Mouse (Mus musculus) embryo, embryonic 10.5 days (tissue): ENCODE results near the gene Prpf4.

Source experiments
- DNase-seq: peaks from one replicate; pipeline ENCODE4 v3.0.0-alpha.2; 2015; ENCODE audit warnings: low spot score

Gene Prpf4

DNA sequence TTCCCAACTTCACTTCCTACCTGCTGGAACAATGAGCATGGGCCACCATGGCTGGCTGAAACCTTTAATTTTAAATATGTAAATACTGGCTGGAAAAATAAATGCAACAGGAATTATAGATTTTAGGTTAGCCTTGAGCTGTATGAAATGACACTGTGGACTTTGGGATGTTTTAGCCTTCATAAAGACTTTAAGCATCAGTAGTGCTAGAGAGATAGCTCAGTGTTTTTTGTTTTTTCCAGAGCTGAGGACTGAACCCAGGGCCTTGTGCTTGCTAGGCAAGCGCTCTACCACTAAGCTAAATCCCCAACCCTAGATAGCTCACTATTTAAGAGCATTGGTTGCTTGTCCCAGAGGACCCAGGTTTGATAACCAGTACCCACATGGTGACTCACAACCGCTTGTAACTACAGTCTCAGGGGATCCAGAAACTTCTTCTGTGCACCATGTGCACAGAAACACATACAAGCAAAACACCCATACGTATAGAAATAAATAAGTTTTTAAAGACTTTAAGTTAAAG is 28.7 kb downstream of the Prpf4 start:
- no peak for DNase-seq

DNA sequence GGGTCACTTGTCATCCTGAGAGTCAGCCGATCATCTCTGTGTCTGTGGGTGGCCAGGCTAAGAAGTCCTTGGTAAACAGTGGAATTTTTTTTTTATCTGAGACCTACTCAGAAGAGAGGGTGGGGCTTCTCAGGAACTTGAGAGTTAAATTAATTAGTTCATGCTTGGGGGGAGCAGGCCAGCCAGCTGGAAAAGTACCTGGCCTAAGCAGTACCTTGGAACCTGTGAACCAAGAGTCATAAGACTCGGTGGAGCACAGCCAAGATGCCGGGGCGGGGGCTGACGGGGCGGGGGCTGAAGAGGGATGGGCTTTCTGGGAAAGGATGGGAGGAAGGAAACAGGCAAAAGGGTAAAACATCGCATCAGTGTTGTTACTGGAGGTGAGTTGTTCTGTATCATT is 29.3 kb downstream of the Prpf4 start:
- no peak for DNase-seq

DNA sequence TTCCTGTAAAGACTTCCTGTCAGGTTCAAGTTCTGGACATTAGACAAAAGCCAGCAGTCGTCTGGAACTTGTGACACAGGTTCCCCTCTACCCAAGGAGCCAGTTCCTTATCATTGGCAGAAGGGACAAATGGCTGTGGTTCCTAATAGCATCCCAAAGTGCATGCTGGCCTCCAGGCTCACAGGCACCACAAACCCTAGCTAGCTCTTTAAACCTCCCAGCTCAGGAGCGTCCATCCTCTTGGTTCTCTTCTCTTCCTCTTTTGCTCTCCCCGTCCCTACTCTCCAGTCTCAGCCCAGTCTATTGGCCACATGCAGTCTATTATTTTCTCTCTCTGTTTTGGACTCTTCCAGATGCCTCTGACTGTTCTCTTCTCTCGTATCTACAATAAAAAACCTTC is 31.2 kb downstream of the Prpf4 start:
- DNase-seq: no peak

DNA sequence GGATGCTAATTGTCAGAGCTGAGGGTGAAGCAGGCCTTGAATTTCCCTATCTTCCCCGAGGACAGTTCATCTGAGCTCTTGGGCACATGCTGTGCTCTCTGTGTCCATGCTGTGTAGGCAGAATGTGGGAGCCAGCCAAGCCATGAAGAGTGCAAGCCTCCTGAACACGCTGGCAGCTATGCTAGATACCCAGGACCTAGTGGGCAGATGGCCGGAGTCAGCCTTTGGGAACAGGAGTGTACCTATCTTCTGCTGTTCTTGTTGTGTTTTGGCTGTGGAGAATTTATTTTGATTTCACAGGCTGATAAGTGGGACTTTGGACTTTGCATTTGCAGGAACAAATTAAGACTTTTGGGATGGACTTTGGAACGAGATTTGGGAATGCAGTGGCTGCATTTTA is 31.9 kb downstream of the Prpf4 start:
- no peak for DNase-seq

DNA sequence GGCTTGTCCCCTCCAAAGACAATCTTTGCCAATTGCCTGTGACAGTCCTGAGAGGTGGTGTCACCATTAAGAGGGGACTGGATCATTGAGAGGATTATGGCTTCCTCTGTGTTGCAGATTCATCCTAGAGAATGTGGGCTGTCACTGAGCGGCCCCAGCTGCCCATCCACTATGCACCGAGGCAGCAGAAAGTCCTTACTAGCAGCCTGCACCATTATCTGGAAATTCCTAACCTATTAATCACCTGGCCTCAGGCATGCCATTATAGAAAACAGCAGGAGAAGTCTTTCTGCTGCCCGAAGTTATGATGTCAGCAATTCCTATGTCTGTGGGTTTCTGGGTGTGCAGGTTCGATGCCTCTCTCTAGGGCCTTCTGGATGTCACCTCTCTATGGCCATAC is 32.4 kb downstream of the Prpf4 start:
- DNase-seq: no peak

DNA sequence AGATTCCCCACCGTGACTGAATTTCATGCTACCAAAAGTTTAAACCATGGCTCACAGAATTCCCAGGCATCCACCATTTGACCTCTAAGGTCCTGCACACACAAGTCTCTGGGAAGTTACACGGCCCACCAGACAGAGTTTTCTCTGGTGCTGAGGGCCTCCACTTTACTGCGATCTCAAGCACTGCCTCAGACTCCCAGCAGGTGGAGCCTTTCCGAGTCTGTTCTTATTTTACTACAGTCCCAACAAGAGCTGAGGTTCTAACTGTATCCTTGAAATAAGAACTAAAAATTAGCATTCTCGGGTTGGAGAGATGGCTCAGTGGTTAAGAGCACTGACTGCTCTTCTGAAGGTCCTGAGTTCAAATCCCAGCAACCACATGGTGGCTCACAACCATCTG is 46.4 kb downstream of the Prpf4 start:
- peak; percentile 57 for DNase-seq

DNA sequence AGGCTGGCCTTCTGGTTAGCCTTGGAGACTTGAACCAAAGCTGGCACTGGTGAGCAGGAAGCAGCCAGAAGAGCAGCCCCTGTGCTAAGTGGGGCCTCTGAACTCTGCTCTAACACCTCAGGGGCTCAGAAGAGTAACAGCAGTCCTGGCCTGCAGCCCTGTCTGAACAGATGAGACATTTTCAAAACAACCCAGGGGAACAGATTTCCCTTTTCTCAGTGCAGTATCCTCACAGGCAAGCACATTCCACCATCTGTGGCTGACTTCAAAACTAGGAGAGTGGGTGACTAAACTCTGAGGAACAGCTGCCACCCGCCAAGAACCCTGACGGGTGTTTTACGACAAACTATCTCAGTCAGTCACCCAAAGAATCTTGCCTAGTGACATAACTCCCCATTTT is 50.5 kb downstream of the Prpf4 start:
- no peak for DNase-seq

DNA sequence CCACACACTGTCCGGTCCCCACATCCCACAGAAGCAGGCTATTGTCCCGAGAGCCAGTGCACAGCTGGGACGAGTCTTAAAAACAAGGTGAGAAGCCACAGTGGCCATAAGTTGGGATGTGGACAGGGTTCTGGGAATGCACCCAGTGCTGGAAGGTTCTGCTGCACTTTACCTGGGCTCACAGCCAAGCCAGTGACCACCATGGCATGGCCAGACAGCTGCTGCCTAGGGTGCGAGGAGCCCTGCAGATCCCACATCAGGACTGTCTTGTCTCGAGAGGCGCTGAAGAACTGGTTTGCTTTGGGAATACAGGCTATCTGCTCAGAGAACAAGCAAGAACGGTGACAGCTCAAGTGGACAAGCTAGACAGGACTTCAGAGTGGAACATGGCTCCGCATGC is 51.8 kb downstream of the Prpf4 start:
- no peak for DNase-seq

DNA sequence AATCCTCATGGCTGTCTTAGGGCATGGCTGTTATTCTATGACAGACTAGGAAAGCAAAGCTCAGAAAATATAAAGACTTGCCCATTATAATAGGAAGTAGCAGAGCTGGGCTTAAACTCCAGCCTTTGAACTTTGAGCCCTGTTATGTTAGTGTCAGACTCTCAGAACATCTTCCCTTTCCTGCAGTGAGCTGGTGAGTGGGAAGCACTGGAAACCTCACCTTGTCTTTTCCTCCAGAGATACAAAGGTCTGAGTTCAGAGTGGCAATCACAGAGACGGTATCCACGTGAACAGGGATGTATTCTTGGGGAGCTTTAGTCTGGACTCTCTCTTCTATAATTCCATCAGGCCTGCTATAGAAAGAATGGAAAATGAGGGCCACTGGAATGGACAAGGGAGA is 54.5 kb downstream of the Prpf4 start:
- DNase-seq: no peak

DNA sequence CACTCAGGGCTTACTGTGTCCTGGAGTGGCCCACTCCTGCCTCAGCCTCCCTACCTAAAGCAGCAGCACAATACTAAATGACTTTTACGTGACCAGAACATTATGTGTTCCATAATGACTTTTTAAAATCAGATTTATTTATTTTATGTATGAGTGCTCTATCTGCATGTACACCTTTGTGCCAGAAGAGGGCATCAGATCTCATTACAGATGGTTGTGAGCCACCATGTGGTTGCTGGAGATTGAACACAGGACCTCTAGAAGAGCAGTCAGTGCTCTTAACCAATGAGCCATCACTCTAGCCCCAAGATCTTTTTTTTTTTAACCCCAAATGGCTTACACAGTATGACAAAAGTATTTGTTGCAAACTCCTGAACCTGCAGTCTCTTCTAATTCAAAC is 59.6 kb downstream of the Prpf4 start:
- no peak for DNase-seq

DNA sequence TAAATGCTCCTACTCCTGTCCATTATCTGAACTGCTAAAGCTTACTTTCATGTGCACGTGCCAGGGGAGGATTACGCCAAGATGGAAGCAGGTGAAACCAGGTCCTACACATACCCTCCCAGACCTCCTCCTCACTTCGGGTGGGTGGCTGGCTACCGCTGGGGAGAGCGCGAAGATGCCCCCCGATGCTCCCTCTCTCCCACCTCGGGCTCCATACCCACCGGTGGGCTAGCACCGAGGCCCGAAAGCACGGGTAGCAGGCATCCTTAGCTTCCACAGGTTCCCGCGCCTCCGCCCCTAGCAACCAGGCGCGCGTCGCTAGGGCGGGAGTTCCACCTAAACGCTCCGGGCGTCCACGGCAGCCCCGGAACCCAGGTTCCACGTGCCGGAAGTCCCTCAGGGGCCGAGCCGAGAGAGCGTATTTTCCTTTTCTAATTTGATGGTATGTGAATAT is 62.0 kb downstream of the Prpf4 start, which contains the start of gene Wdr31:
Gene Wdr31, minus strand, starts transcription at position 299 of the 454 bp plus-strand sequence.
- peak; percentile 85 for DNase-seq

DNA sequence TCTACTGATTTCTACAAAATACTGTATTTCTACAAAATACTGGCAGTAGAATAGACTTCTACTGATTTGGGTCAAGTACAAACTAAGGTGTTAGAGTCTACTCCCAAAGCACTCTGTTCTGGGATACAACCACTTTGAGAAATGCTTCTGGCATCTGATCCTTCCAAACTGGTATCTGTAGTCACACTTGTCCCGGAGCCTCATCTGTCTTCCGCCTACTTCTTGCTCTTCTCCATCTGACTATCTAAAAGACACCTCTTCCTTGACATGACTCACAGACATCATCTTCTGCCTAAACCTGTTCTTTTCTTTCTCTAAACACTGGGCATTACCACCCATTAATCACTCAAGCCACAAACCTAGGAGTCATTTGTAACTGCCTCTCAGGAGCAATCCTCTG is 63.5 kb downstream of the Prpf4 start:
- DNase-seq: no peak

DNA sequence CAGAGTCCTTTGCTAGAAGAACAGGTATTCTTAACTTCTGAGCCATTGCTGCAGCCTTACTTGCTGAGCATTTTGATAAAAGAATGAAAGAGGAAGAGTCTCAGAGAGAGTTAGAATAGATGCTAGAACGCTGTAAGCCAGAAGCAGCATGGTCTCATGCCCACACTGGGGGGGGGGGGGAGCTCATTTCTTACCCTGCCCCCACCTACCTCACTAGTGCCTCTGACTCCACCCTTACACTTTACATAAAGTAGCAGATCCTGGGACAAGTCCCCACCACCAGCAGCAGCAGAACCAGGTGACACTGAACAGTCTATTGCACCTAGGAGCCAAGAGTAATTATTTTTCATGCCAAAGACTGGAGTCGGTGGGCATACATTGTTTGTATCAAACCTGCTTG is 66.5 kb downstream of the Prpf4 start:
- DNase-seq: no peak

DNA sequence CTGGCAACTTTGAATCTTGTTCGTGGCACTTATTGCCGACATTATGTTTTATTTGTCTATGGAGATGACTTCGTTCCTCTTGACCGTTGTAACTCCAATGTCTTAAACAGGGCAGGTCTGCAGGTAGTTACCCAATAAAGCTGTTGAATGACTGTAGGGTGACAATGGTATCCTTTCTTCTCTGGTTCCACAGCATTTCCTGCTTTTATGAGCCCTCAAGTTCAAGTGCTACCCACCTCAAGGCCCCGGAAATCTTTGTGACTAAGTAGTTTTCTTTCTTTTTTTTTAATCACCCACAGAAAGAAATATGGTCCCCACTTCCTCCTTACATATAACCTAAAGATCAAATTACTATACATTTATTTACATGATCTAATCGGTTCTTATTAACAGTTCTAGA is 67.2 kb downstream of the Prpf4 start:
- DNase-seq: no peak
